Comparison of ENCODE assay signal across 8 mouse cellular contexts in the genomic region with DNA sequence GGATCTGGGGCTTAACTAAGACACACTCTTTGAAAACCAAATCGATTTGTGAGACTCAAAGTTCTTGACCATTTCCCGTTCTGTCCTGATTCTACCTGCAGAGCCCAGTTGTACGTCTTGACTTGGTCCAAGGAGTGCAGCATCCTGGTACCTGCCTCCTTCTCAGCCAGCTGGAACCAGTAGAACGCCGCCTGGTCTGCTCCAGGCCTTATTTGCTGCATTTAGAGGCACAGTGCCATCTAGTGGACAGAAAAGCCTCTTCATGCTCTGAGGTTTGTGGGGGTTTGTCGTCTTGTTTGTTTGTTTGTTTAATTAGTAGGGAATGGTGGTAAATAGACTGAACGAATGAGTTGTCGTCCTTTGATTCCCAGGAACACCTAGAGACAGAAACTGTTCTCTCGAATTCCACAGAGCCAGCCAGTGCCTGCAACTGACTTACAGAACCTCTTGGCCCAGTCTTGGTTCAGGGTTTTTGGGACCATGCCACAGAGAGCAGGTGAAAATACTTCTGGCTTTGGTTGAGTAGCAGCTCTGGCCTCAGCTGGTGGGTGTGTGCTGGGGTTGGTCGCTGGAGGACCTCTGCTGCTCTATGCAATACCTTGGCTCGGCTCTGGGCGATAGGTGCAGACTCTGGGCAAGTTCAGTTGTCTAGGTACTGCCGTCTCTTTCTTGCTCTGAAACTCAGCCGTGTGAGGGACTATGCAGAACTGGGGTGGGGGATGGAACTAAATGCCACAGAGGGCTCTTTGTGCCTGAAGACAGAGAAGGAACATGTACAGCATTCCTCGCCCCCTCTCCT. TPM values are rescaled to one million over a fixed set of nuclear protein-coding genes. Genes with fewer than 3 reads are reported as not detected.
DNase-seq lines count a peak whose midpoint lies in the region; TF ChIP-seq lines count a peak whose summit lies in the region.
"Had no signal": no experiment of that assay in that cellular context is flagged by ENCODE, and none has a peak within 500 bp of the region (broad histone marks: within the 10 kb centered on the region; RNA-seq: fewer than 3 reads in every experiment).

No protein-coding gene starts in this region.

- WGBS in olfactory bulb, adult 2 months: 29% methylated on average over 15 of the region's 15 CpGs

- peak; percentile 49 for TF ChIP-seq CTCF in bone marrow macrophage, adult 2 months (IDR thresholded peaks at IDR 0.05; ENCODE audit: low read depth, low read length)
- peak; percentile 61; the same call in 1 of the 2 replicates for TF ChIP-seq CTCF in embryonic fibroblast, embryonic 13.5 days (IDR thresholded peaks at IDR 0.05; ENCODE audit: borderline replicate concordance, insufficient read depth, low read length)
- peak; percentile 44 for TF ChIP-seq CTCF in olfactory bulb, adult 2 months (IDR thresholded peaks at IDR 0.05; ENCODE audit: insufficient read depth, low read depth, low read length)

- H3K4me1 ChIP-seq in bone marrow macrophage, adult 2 months (ENCODE audit: control insufficient read depth, insufficient read depth, low read length): no peaks in the 10 kb centered on the region
- no peaks in the 10 kb centered on the region for H3K4me1 ChIP-seq in embryonic fibroblast, embryonic 13.5 days (ENCODE audit: control insufficient read depth, insufficient read depth, low read length)
- peaks cover 18% of the 10 kb centered on the region for H3K4me1 ChIP-seq in olfactory bulb, adult 2 months (ENCODE audit: control insufficient read depth, insufficient read depth, low read length)

- H3K4me3 ChIP-seq in bone marrow macrophage, adult 2 months (ENCODE audit: insufficient read depth, low read length): no peak overlapping the region
- no peak overlapping the region for H3K4me3 ChIP-seq in embryonic fibroblast, embryonic 13.5 days (ENCODE audit: insufficient read depth, low read length)
- H3K4me3 ChIP-seq in olfactory bulb, adult 2 months (ENCODE audit: insufficient read depth, low read depth, low read length): no peak overlapping the region

- H3K27ac ChIP-seq in bone marrow macrophage, adult 2 months (ENCODE audit: insufficient read depth, low read depth, low read length): no peak overlapping the region
- no peak overlapping the region for H3K27ac ChIP-seq in embryonic fibroblast, embryonic 13.5 days (ENCODE audit: insufficient read depth, low read length)
- no peak overlapping the region for H3K27ac ChIP-seq in olfactory bulb, adult 2 months (ENCODE audit: insufficient read depth, low read depth, low read length)

- no peak for TF ChIP-seq POLR2A in bone marrow macrophage, adult 2 months (IDR thresholded peaks at IDR 0.05; ENCODE audit: borderline replicate concordance, low read depth, low read length)
- no peak for TF ChIP-seq POLR2A in embryonic fibroblast, embryonic 13.5 days (IDR thresholded peaks at IDR 0.05; ENCODE audit: low read depth, low read length)
- no peak for TF ChIP-seq POLR2A in olfactory bulb, adult 2 months (IDR thresholded peaks at IDR 0.05; ENCODE audit: insufficient read depth, low read depth, low read length)

- DNase-seq in urinary bladder, postnatal 36 days (ENCODE audit: low spot score in 2 of 2): peak; percentile 25 to 37
- no peak for DNase-seq in urinary bladder, adult 18-20 months (ENCODE audit: low spot score in 2 of 2)
- DNase-seq in induced T-regulatory cell, adult 2 months (ENCODE audit: low read depth): peak; percentile 67
- peak; percentile 19 to 44 for DNase-seq in lung, adult 18-20 months

RNA-seq across cellular contexts. Expression of a gene that starts 24.2 kb away (rescaled TPM):
- polyA plus RNA-seq in bone marrow macrophage, adult 2 months (2012; ENCODE audit: insufficient read depth, insufficient read length, missing spikeins): not detected in 2 replicates
- polyA plus RNA-seq in embryonic fibroblast, embryonic 13.5 days (2011; ENCODE audit: insufficient read length, low read depth, missing spikeins): not detected in 2 replicates
- polyA plus RNA-seq in olfactory bulb, adult 2 months (2012; ENCODE audit: insufficient read depth, insufficient read length, low replicate concordance, missing spikeins): not detected in 2 replicates

RNA-seq across cellular contexts. Expression of a gene that starts 36.6 kb away (rescaled TPM):
- not detected in 2 replicates for polyA plus RNA-seq in bone marrow macrophage, adult 2 months (2012; ENCODE audit: insufficient read depth, insufficient read length, missing spikeins)
- not detected in 2 replicates for polyA plus RNA-seq in embryonic fibroblast, embryonic 13.5 days (2011; ENCODE audit: insufficient read length, low read depth, missing spikeins)
- not detected in 2 replicates for polyA plus RNA-seq in olfactory bulb, adult 2 months (2012; ENCODE audit: insufficient read depth, insufficient read length, low replicate concordance, missing spikeins)

RNA-seq across cellular contexts. Expression of a gene that starts 57.0 kb away (rescaled TPM):
- not detected in 2 replicates for polyA plus RNA-seq in bone marrow macrophage, adult 2 months (2012; ENCODE audit: insufficient read depth, insufficient read length, missing spikeins)
- not detected in 2 replicates for polyA plus RNA-seq in embryonic fibroblast, embryonic 13.5 days (2011; ENCODE audit: insufficient read length, low read depth, missing spikeins)
- not detected in 2 replicates for polyA plus RNA-seq in olfactory bulb, adult 2 months (2012; ENCODE audit: insufficient read depth, insufficient read length, low replicate concordance, missing spikeins)
- polyA plus RNA-seq: heart, embryonic 14.5 days had no signal

Comparison
In these comparisons a context has a peak if more than half of its experiments do, and no peak if none do; other contexts are left out.
1. DNase-seq: peak in urinary bladder, postnatal 36 days (2 of 2), induced T-regulatory cell, adult 2 months (single experiment) and lung, adult 18-20 months (2 of 2); none in urinary bladder, adult 18-20 months (0 of 2).
2. Peak in every context shown above with its lines, with median percentiles within 50 percentile points of each other: CTCF ChIP-seq.